ENCODE assay signal across 8 mouse cellular contexts in the genomic region with DNA sequence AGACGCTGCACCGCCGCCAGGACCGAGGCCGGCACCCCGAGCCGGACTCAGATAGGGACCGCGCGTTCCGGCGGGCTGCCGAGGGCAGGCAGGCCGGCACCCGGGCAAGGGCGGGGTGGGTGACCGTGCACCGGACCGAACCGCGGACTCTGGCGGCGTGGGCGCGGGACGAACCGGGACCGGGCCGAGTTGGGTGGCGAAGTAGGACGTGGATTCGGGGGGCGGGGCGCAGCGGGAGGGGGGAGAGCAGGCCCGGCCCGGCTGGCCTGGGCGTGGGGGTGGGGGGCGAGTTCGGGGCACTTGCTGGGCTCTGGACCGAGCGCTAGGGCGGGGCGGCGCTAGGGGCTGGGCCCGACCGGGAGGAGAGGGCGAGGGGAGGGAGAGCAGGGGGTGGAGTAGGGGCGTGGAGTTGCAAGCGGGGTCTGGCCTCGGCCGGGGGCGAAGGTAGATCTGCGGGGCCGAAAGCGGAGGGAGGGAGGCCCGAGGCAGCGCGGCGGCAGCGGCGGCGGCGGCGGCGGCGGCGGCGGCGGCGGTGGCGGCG. TPM values are rescaled to one million over a fixed set of nuclear protein-coding genes. Genes with fewer than 3 reads are reported as not detected.
DNase-seq lines count a peak whose midpoint lies in the region; ATAC-seq and TF ChIP-seq lines count a peak whose summit lies in the region.

No protein-coding gene starts in this region.

- peaks cover 58% of the 10 kb centered on the region for H3K27me3 ChIP-seq in E14TG2a.4 (ENCODE audit: insufficient read depth, low read length)
- H3K27me3 ChIP-seq in forebrain, embryonic 10.5 days (ENCODE audit: poor library complexity, severe bottlenecking), result peaks cover 33% of the 10 kb centered on the region
- H3K27me3 ChIP-seq in heart, postnatal 0 days (ENCODE audit: control insufficient read depth, insufficient read depth, low read length), result no peaks in the 10 kb centered on the region

- peak overlapping the region; percentile 87 for H3K27ac ChIP-seq in forebrain, embryonic 10.5 days
- H3K27ac ChIP-seq in heart, postnatal 0 days (ENCODE audit: low read depth), result peak overlapping the region; percentile 43; the same call in 1 of the 2 replicates

- no peak for ATAC-seq in heart, postnatal 0 days (ENCODE audit: insufficient read depth, low read depth)
- no peak for ATAC-seq in megakaryocyte-erythroid progenitor cell, adult 5-6 weeks (replicated peaks; ENCODE audit: low FRiP score, low TSS enrichment, poor library complexity, severe bottlenecking)

- whole genome bisulfite sequencing in forebrain, embryonic 10.5 days, result 22% methylated on average over 46 of the region's 73 CpGs
- WGBS in heart, postnatal 0 days, result 14% methylated on average over 43 of the region's 73 CpGs

- no peaks in the 10 kb centered on the region for H3K9me3 ChIP-seq in E14TG2a.4 (ENCODE audit: low read length)
- no peaks in the 10 kb centered on the region; the same call in 1 of the 2 replicates for H3K9me3 ChIP-seq in forebrain, embryonic 10.5 days
- H3K9me3 ChIP-seq in heart, postnatal 0 days (replicated peaks; ENCODE audit: control insufficient read depth, low read length), result no peaks in the 10 kb centered on the region

- H3K9ac ChIP-seq in heart, postnatal 0 days (replicated peaks; ENCODE audit: low read depth, low read length), result peak overlapping the region; percentile 48

- no peak for TF ChIP-seq CTCF in E14TG2a.4 (conservative IDR thresholded peaks at IDR 0.05; ENCODE audit: low read length)
- no peak for TF ChIP-seq CTCF in heart, postnatal 0 days (IDR thresholded peaks at IDR 0.05; ENCODE audit: low read depth)

- peak; percentile 63 for DNase-seq in adrenal gland, adult 8-10 months
- peak; percentile 53 for DNase-seq in forebrain, embryonic 10.5 days (ENCODE audit: extremely low spot score, low spot score)
- DNase-seq in heart, postnatal 0 days (ENCODE audit: low spot score), result no peak
- DNase-seq in kidney, postnatal 25 days, result peak; percentile 68 to 91
- peak; percentile 63 to 83 for DNase-seq in lung, postnatal 4 days
- DNase-seq in spleen, postnatal 36 days (ENCODE audit: low spot score in 2 of 2), result peak; percentile 16 to 34

- H3K36me3 ChIP-seq in E14TG2a.4 (ENCODE audit: insufficient read depth, low read length), result no peaks in the 10 kb centered on the region
- no peaks in the 10 kb centered on the region for H3K36me3 ChIP-seq in forebrain, embryonic 10.5 days (replicated peaks)
- no peaks in the 10 kb centered on the region for H3K36me3 ChIP-seq in heart, postnatal 0 days (replicated peaks; ENCODE audit: control insufficient read depth, insufficient read depth, low read length)

- H3K4me2 ChIP-seq in heart, postnatal 0 days (ENCODE audit: low read depth, low read length), result peak overlapping the region; percentile 87

- peaks cover 25% of the 10 kb centered on the region for H3K4me1 ChIP-seq in E14TG2a.4 (replicated peaks; ENCODE audit: low read depth, low read length)
- H3K4me1 ChIP-seq in forebrain, embryonic 10.5 days, result peaks cover 26% of the 10 kb centered on the region
- H3K4me1 ChIP-seq in heart, postnatal 0 days (ENCODE audit: control insufficient read depth, insufficient read depth), result no peaks in the 10 kb centered on the region

- H3K4me3 ChIP-seq in E14TG2a.4 (replicated peaks; ENCODE audit: low read length), result peak overlapping the region; percentile 79
- H3K4me3 ChIP-seq in forebrain, embryonic 10.5 days, result peak overlapping the region; percentile 65
- H3K4me3 ChIP-seq in heart, postnatal 0 days (ENCODE audit: low read depth, low read length), result peak overlapping the region; percentile 63

- TF ChIP-seq EP300 in heart, postnatal 0 days (IDR thresholded peaks at IDR 0.05; ENCODE audit: low read depth), result no peak

RNA-seq across cellular contexts. Expression of a gene that starts 0.5 kb away (rescaled TPM):
- 10 to 100 TPM; 10.7 to 13.1 (median 11.5) TPM for total RNA-seq in adrenal gland, adult 8-10 months (2022)
- 5.1 and 6.2 TPM in 2 replicates for polyA plus RNA-seq in forebrain, embryonic 10.5 days (2016; fragmentation: Nextera tagmentation; extraction: Ambion mirVana)
- total RNA-seq in heart, postnatal 0 days (2014; rRNA removed; ENCODE audit: low replicate concordance), result 4.3 and 7.2 TPM in 2 replicates
- polyA plus RNA-seq in heart, postnatal 0 days (2015; fragmentation: Nextera tagmentation; extraction: Ambion mirVana), result 2.0 TPM in 2 replicates
- 14.8 and 16.3 TPM in 2 replicates for total RNA-seq in megakaryocyte-erythroid progenitor cell, adult 5-6 weeks (2014; fragmentation: Nextera tagmentation)
- 3.1 and 3.7 TPM in 2 replicates for total RNA-seq in megakaryocyte-erythroid progenitor cell, adult 5-6 weeks (2017)
